Mouse (Mus musculus): Measurements from ENCODE around the gene Jakmip3. TPM values are rescaled to one million over a fixed set of nuclear protein-coding genes. Genes with fewer than 3 reads are reported as not detected.

The Jakmip3 gene
- 0.43 and 0.47 TPM in 2 replicates for polyA plus RNA-seq (2016; fragmentation: Nextera tagmentation; extraction: Ambion mirVana)

DNA sequence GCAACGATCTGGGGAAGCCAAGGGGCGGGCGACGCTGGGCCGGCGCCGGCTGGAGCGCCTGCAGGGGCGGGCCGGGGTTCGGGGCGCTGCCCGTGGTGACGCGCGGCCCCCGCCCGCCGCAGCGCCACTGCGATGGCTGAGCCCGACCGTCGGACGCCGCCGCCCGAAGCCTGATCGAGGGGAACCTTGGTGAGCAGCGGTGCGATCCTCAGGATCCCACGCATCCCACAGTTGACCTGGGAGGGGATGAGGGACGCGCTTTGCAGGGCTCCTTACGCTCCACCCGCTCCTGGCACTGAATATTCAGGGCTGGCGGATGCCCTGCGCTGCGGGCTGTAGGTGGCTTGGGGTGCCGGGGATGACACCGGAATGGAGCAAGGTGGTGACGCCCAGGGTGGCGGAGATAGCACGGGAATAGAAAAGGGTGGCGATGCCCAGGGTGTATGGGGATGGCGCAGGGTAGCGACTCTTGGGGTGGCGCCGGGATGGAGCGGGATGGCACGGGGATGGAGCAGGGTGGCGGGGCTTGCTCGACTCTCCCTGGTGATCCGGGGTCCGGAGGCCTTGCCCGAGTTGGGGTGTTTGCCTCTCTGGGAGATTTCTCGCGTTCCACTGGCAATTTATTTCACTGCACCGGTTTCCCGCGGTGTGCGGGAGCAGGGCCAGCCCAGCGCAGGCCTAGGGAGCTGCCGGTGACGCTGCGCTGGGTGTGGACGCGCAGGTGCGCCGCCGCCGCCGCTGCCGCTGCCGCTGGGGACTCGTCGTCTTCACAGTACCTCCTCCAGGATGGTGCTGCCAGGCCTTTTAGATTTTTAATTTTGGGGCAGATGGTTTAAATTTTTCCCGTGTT, at the start of gene Jakmip3:
Jakmip3 (plus strand) TSS at position 119 of the 850 bp plus-strand sequence.
- peak; percentile 18 for DNase-seq (ENCODE audit: extremely low spot score, low spot score)
- peak within 1 kb of the TSS; percentile 55 for H3K4me3 ChIP-seq

DNA sequence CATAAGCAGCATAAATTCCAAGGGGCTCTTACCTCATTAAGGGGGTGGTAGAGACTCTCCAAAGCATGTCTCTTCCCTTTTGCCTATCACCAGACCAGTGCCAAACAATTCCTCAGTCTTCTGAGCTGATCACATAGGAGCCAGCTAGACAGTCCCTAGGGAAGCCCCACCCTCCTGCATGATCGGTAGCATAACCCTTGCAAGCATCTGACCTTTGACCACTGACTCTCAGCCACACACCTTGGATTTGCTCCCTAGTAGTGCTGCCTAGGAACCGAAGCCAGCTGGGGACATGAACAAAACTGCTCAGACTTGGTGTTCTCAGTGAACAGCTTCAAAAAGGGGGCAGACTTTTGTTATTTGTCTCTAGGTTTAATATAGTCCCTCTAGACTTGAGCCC, 42.4 kb upstream of the Jakmip3 start:
- no peak for DNase-seq (ENCODE audit: extremely low spot score, low spot score)
- Histone ChIP-seq H3K4me3 (no peak overlapping the region), H3K9me3 (no peaks in the 10 kb centered on the region), H3K27ac (no peak overlapping the region), H3K4me1 (no peaks in the 10 kb centered on the region), H3K27me3 (ENCODE audit: poor library complexity, severe bottlenecking) (no peaks in the 10 kb centered on the region), H3K36me3 (replicated peaks) (peaks cover 77% of the 10 kb centered on the region)
- WGBS, result 82% methylated on average over 2 of the region's 2 CpGs

More for the DNA sequence above, at the start of gene Jakmip3:
- Histone ChIP-seq H3K27ac (no peak within 1 kb of the TSS), H3K4me1 (peaks cover 13% of the 10 kb centered on the region), H3K27me3 (ENCODE audit: poor library complexity, severe bottlenecking) (peaks cover 79% of the 10 kb centered on the region), H3K36me3 (replicated peaks) (no peaks in the 10 kb centered on the region), H3K9me3 (no peaks in the 10 kb centered on the region)
- WGBS, result under 1% methylated on average over 78 of the region's 78 CpGs

DNA sequence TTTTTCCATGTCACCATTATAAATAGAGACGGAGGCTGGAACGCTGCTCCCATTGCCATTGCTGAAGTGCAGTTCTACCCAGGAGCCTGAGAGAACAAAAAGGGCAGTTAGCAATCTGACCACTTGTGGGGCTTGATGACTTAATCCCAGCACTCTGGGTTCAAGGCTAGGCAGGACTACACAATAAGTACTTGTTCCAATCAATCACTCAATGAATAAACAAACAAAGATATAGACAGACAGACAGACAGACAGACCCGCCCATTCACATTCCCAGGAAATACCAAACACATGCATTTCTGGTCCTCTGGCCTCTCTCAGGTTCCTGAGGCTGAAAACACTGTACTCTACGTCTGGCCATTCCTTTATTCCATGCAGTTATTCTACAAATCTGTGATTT, 41.8 kb upstream of the Jakmip3 start:
- DNase-seq (ENCODE audit: extremely low spot score, low spot score), result no peak
- H3K27me3 ChIP-seq (ENCODE audit: poor library complexity, severe bottlenecking), result no peaks in the 10 kb centered on the region
- no peak overlapping the region for H3K27ac ChIP-seq
- H3K9me3 ChIP-seq, result no peaks in the 10 kb centered on the region
- WGBS, result 92% methylated on average over 4 of the region's 4 CpGs
- H3K4me3 ChIP-seq, result no peak overlapping the region
- H3K4me1 ChIP-seq, result no peaks in the 10 kb centered on the region
- peaks cover 70% of the 10 kb centered on the region for H3K36me3 ChIP-seq (replicated peaks)

DNA sequence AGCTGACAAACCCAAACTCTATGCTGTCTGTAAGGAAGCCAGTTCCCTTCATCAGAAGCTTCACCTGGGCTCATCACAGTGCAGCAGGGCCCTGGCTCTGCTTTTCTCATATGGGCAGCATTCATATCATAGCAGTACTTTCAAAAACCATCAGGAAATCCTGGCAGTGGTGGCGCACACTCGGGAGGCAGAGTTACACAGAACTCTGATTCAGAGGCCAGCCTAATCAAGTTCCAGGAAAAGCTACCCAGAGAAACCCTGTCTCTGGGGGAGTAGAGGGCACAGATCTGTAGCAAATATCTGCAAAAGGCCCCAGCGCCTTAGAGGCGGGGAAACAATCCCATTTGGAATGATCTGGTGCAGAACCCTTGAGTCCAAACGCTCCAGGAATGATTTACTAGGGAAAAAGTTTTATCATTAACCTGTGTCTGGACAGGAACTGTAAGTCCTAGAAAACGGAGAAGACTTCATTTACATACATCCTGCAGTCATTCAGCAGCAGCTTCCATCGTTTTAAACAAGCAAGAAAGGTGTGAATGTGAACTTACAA, 36.6 kb upstream of the Jakmip3 start:
- Histone ChIP-seq H3K27ac (no peak overlapping the region), H3K9me3 (no peaks in the 10 kb centered on the region), H3K4me3 (no peak overlapping the region), H3K4me1 (peaks cover 32% of the 10 kb centered on the region), H3K27me3 (ENCODE audit: poor library complexity, severe bottlenecking) (no peaks in the 10 kb centered on the region), H3K36me3 (replicated peaks) (peaks cover 30% of the 10 kb centered on the region)
- DNase-seq (ENCODE audit: extremely low spot score, low spot score), result no peak
- 87% methylated on average over 7 of the region's 7 CpGs for WGBS

DNA sequence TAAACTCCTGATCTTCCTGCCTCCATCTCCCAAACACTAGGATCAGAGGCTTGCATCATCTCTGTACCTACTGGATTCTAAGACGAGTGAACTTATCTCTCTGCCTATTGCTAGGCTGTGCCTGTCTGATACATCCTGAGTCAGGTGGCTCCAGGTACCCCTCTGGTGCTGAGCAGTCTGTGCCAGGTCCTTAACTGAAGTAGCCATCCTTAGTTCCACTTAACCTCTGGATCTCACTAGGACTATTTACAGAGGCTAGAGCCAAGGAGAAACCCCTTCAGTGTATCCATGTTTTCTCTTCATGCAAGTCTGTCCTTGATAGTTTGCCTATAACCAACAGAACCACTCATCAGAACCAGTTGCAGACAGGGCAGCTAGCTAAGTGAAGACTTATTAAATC, 34.1 kb upstream of the Jakmip3 start:
- Histone ChIP-seq H3K9me3 (no peaks in the 10 kb centered on the region), H3K27me3 (ENCODE audit: poor library complexity, severe bottlenecking) (0 out of 2 replicates have a peak, but pooled peaks cover 9% of the 10 kb centered on the region), H3K36me3 (replicated peaks) (peaks cover 12% of the 10 kb centered on the region), H3K27ac (peak overlapping the region; percentile 70; the same call in 1 of the 2 replicates), H3K4me1 (peaks cover 50% of the 10 kb centered on the region), H3K4me3 (peak overlapping the region; percentile 87)
- DNase-seq (ENCODE audit: extremely low spot score, low spot score), result no peak
- 85% methylated on average over 1 of the region's 1 CpGs for WGBS

DNA sequence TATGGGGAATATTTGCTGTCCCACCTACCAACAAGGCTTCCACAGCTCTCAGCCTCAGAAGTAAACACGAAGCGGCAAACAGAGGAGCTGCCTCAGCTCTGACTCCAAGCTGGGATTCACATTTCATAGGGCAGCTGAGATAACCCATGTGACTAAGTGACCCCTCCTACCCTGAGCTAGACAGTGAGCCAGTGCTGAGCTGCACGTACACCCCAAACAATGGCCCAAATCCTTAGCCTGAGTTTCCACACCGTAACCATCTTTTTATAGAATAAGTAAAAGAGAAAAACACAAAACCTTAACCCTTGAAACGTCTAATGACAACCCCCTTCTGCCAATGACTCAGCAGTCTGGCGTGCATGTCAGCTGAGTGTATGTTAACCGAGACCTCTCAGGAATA, 33.5 kb upstream of the Jakmip3 start:
- Histone ChIP-seq H3K4me3 (peak overlapping the region; percentile 87), H3K9me3 (no peaks in the 10 kb centered on the region), H3K27ac (peak overlapping the region; percentile 70), H3K4me1 (peaks cover 50% of the 10 kb centered on the region), H3K36me3 (replicated peaks) (peaks cover 12% of the 10 kb centered on the region), H3K27me3 (ENCODE audit: poor library complexity, severe bottlenecking) (0 out of 2 replicates have a peak, but pooled peaks cover 10% of the 10 kb centered on the region)
- WGBS, result 19% methylated on average over 7 of the region's 7 CpGs
- no peak for DNase-seq (ENCODE audit: extremely low spot score, low spot score)

DNA sequence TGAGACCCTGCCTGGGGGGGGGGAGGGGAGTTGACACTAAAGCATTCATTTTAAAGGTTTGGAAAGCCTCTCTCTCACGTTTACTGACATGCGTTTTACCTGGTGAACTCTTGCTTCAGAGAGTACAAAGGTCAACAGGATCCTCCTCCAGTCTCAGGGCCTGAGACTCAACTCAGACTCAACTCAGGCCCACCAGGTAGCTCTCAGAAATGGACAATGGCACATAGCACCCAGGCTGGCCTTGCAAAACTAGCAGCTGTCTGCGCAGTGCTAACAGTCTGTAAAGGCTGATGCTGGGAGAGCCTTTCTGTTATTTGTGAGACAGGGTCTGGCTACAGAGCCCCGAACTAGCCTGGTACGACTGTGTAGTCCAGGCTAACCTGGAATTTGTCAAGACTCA, 32.6 kb upstream of the Jakmip3 start:
- no peak for DNase-seq (ENCODE audit: extremely low spot score, low spot score)
- H3K36me3 ChIP-seq (replicated peaks), result peaks cover 12% of the 10 kb centered on the region
- peak overlapping the region; percentile 87 for H3K4me3 ChIP-seq
- WGBS, result 56% methylated on average over 5 of the region's 5 CpGs
- no peaks in the 10 kb centered on the region for H3K9me3 ChIP-seq
- H3K4me1 ChIP-seq, result peaks cover 50% of the 10 kb centered on the region
- 0 out of 2 replicates have a peak, but pooled peaks cover 10% of the 10 kb centered on the region for H3K27me3 ChIP-seq (ENCODE audit: poor library complexity, severe bottlenecking)
- H3K27ac ChIP-seq, result peak overlapping the region; percentile 94

DNA sequence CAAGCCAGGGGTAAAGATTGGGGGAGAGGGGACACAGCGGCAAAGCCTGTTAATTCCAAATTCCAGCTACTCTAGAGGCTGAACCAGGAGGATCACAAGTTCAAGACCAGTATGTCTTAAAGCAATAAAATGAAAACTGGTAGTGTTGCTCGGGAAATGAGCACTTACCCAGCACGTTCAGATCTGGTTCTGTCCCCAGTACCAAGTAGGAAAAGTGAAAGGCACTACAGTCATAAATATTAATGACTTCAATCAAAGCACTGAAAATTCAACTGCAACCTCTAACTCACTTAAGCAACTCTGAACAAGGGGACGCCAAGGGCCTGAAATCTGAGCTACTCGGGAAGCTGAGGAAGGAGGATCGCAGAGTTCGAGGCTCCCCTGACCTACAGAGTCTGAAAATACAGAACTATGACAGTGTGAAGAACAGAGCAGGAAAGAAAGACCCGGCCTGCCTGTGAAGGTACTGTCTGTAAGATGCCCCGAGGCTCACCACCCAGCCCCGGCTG, 31.7 kb upstream of the Jakmip3 start:
- H3K36me3 ChIP-seq (replicated peaks), result peaks cover 12% of the 10 kb centered on the region
- H3K4me1 ChIP-seq, result peaks cover 50% of the 10 kb centered on the region
- WGBS, result 6% methylated on average over 10 of the region's 10 CpGs
- H3K27ac ChIP-seq, result peak overlapping the region; percentile 94
- 0 out of 2 replicates have a peak, but pooled peaks cover 10% of the 10 kb centered on the region for H3K27me3 ChIP-seq (ENCODE audit: poor library complexity, severe bottlenecking)
- H3K9me3 ChIP-seq, result no peaks in the 10 kb centered on the region
- DNase-seq (ENCODE audit: extremely low spot score, low spot score), result no peak
- peak overlapping the region; percentile 87 for H3K4me3 ChIP-seq

DNA sequence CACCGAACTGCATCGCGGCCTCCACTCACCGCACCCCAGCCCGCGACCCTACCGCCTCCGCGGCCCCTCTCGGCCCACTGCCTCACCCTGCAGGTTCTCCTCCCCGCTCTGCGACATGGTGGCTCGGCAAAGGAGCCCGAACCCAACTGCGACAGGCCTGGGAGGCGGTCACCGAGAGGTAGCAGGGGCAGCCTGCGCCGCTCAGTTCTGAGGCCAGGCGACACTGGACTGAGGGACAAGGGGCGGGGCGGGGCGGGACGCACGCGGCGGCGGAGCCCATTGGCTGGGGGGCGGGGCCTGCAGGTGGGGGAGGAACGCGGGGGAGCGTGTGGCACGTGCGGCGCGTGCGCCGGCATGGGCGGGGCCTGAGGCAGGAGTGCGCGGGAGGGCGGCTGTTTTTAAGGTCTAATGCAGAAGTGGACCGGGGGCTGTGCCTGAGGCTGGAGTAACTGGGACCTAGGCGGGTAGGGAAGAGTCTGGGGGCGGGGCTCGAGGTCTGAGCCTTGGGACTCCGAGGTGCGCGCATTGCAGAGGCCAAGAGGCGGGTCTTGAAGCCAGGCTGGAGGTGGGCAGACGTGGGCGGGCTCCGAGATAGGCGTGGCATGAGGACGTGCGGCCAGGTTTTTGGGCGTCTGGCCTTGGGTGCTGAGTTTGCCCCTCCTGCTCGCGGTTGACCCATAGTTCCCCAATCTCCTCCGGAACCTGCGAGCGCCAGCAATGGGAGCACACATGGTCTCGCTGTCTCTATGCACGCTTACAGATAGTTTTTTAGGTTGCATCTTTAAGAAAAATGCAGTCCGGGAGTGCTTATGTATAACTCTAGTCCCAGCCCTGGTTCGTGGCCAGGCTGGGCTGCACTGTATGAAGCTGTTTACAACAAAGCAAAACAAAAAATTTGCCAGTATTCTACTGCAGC, 31.0 kb upstream of the Jakmip3 start, which contains the start of gene Bnip3:
Bnip3 (minus strand) TSS at position 243 of the 916 bp plus-strand sequence.
- H3K27me3 ChIP-seq (ENCODE audit: poor library complexity, severe bottlenecking), result 0 out of 2 replicates have a peak, but pooled peaks cover 10% of the 10 kb centered on the region
- H3K4me1 ChIP-seq, result peaks cover 50% of the 10 kb centered on the region
- no peaks in the 10 kb centered on the region for H3K9me3 ChIP-seq
- DNase-seq (ENCODE audit: extremely low spot score, low spot score), result peak; percentile 94
- H3K36me3 ChIP-seq (replicated peaks), result peaks cover 12% of the 10 kb centered on the region
- peak within 1 kb of the TSS; percentile 94 for H3K27ac ChIP-seq
- peak within 1 kb of the TSS; percentile 87 for H3K4me3 ChIP-seq
- under 1% methylated on average over 65 of the region's 66 CpGs for WGBS

DNA sequence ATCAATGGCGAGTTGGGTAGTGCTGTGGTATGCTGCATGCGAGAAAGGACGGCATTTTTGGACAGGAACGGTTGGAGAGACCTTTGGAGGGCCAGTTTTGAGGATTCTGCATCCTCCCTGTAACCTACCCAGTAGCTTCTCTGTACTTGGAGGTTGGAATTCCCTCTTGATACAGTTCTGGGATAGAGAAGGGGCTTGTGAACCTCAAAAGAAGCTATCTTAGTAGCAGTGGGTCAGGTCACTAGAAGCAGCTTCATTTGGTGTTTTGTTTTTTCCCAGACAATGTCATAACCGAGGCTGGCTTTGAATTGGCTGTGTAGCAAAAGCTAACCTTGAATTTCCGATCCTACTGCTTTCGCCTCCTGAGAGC, 30.4 kb upstream of the Jakmip3 start:
- DNase-seq (ENCODE audit: extremely low spot score, low spot score), result no peak
- Histone ChIP-seq H3K4me3 (peak overlapping the region; percentile 87), H3K36me3 (replicated peaks) (peaks cover 6% of the 10 kb centered on the region), H3K9me3 (no peaks in the 10 kb centered on the region), H3K4me1 (peaks cover 50% of the 10 kb centered on the region), H3K27ac (peak overlapping the region; percentile 94), H3K27me3 (ENCODE audit: poor library complexity, severe bottlenecking) (0 out of 2 replicates have a peak, but pooled peaks cover 10% of the 10 kb centered on the region)
- WGBS, result 27% methylated on average over 7 of the region's 7 CpGs

DNA sequence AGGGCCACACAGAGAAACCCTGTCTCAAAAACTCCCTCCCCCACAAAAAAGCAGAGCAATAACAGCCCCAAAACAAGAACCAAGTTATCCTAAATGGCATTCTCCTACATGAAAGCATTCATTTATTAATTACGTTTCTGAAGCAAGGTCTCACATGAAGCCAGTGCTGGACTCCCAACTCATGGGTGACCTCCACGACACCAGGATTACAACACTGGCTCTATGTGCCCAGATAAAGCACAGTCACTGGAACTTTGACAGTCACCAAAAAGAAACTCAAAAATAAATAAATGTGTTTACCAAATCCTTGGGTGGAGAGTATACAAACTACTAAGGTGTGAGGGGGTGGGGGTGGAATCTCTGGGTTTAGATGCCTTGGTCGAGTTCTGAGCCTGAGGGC, 26.9 kb upstream of the Jakmip3 start:
- 84% methylated on average over 3 of the region's 3 CpGs for WGBS
- Histone ChIP-seq H3K4me1 (peaks cover 21% of the 10 kb centered on the region), H3K9me3 (no peaks in the 10 kb centered on the region), H3K27me3 (ENCODE audit: poor library complexity, severe bottlenecking) (0 out of 2 replicates have a peak, but pooled peaks cover 10% of the 10 kb centered on the region), H3K36me3 (replicated peaks) (no peaks in the 10 kb centered on the region), H3K4me3 (no peak overlapping the region), H3K27ac (no peak overlapping the region)
- DNase-seq (ENCODE audit: extremely low spot score, low spot score), result no peak
